Mouse (Mus musculus) cortical plate, adult 2 months (tissue): ENCODE results near the gene C2cd3.

Experiments
- CTCF ChIP-seq: fragments of 200-500 bp; IDR thresholded peaks from 2 replicates; pipeline ENCODE4 v1.5.1; 2011; ENCODE audit warnings: mild to moderate bottlenecking, control low read depth, low read length; ENCODE audit not compliant: insufficient read depth; ENCODE audit errors: extremely low read depth
- POLR2A ChIP-seq: fragments of 200-500 bp; IDR thresholded peaks from 2 replicates; pipeline ENCODE4 v1.6.1; 2011; ENCODE audit warnings: mild to moderate bottlenecking, low read length, control low read depth; ENCODE audit not compliant: insufficient read depth; ENCODE audit errors: extremely low read depth

DNA sequence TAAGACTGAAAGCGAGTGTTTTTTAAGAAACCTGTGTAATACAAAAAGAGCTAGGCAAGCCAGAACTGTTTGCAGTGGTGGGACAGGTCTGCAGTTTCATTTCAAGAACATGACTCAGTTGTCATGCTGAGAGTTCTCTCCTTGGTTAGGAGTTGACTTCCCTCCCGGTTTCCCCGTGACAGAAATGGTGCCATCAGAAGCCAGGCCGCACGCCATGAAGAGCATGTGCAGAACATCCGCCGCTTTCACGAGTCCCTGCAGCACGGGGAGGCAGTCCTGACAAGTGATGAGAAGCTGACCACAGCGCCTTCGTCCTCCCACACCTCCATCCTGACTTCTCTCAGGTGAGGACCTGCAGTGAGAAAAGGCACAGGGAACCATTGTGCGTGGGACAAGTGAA, 76.5 kb downstream of the C2cd3 start:
- TF ChIP-seq CTCF (no peak), POLR2A (no peak)
